Mouse (Mus musculus): ENCODE data around the gene Gm42674.

Gm42674 gene

GRCm38 (mm10) chr3:90596810-90597209 is 4.9 kb upstream of the Gm42674 start:
- in situ Hi-C loops (cut with MboI; ENCODE audit: unreplicated experiment in 2 of 2): no loop called here

GRCm38 (mm10) chr3:90597736-90598135 is 4.0 kb upstream of the Gm42674 start:
- in situ Hi-C loops (cut with MboI; ENCODE audit: unreplicated experiment in 2 of 2): no loop called here

- in situ Hi-C loops (cut with MboI; ENCODE audit: unreplicated experiment in 2 of 2): no loop called here
These were observed 3.5 kb upstream of the Gm42674 start for GRCm38 (mm10) chr3:90598212-90598611.

- in situ Hi-C loops (cut with MboI; ENCODE audit: unreplicated experiment in 2 of 2): no loop called here
These were observed 2.3 kb upstream of the Gm42674 start for GRCm38 (mm10) chr3:90599401-90599800.

- in situ Hi-C loops (cut with MboI; ENCODE audit: unreplicated experiment in 2 of 2): loop anchor here in 1 of 2 experiments (25.0 kb wide), 1 partner anchor 388 kb away; the partner anchor contains the start of genes Rab13 and Rps27
These were observed 1.7 kb upstream of the Gm42674 start for GRCm38 (mm10) chr3:90600036-90600435.

GRCm38 (mm10) chr3:90600458-90601195 is 1.1 kb upstream of the Gm42674 start:
- in situ Hi-C loops (cut with MboI; ENCODE audit: unreplicated experiment in 2 of 2): loop anchor here in 1 of 2 experiments (25.0 kb wide), 1 partner anchor 388 kb away; the partner anchor contains the start of genes Rab13 and Rps27

- in situ Hi-C loops (cut with MboI; ENCODE audit: unreplicated experiment in 2 of 2): loop anchor here in 1 of 2 experiments (25.0 kb wide), 1 partner anchor 391 kb away; the partner anchor contains the start of genes Rab13 and Rps27
These were observed 1.9 kb downstream of the Gm42674 start, which contains the start of gene S100a4 for GRCm38 (mm10) chr3:90603623-90604022. Gene S100a4 (plus strand): TSS chr3:90603771.

GRCm38 (mm10) chr3:90604416-90604815 is 2.7 kb downstream of the Gm42674 start:
- in situ Hi-C loops (cut with MboI; ENCODE audit: unreplicated experiment in 2 of 2): loop anchor here in 1 of 2 experiments (25.0 kb wide), 1 partner anchor 392 kb away; the partner anchor contains the start of genes Rab13 and Rps27

- in situ Hi-C loops (cut with MboI; ENCODE audit: unreplicated experiment in 2 of 2): loop anchor here in 1 of 2 experiments (25.0 kb wide), 1 partner anchor 393 kb away; the partner anchor contains the start of genes Rab13 and Rps27
These were observed 3.3 kb downstream of the Gm42674 start for GRCm38 (mm10) chr3:90605049-90605448.

GRCm38 (mm10) chr3:90605736-90606135 is 4.0 kb downstream of the Gm42674 start:
- in situ Hi-C loops (cut with MboI; ENCODE audit: unreplicated experiment in 2 of 2): loop anchor here in 1 of 2 experiments (25.0 kb wide), 1 partner anchor 393 kb away; the partner anchor contains the start of genes Rab13 and Rps27

- in situ Hi-C loops (cut with MboI; ENCODE audit: unreplicated experiment in 2 of 2): loop anchor here in 1 of 2 experiments (25.0 kb wide), 1 partner anchor 394 kb away; the partner anchor contains the start of genes Rab13 and Rps27
These were observed 4.5 kb downstream of the Gm42674 start for GRCm38 (mm10) chr3:90606185-90606584.

GRCm38 (mm10) chr3:90607361-90607760 is 5.7 kb downstream of the Gm42674 start:
- in situ Hi-C loops (cut with MboI; ENCODE audit: unreplicated experiment in 2 of 2): loop anchor here in 1 of 2 experiments (25.0 kb wide), 1 partner anchor 395 kb away; the partner anchor contains the start of genes Rab13 and Rps27

GRCm38 (mm10) chr3:90608223-90608622 is 6.5 kb downstream of the Gm42674 start, which contains the start of gene S100a5:
Gene S100a5 (plus strand): TSS chr3:90608523.
- in situ Hi-C loops (cut with MboI; ENCODE audit: unreplicated experiment in 2 of 2): loop anchor here in 1 of 2 experiments (25.0 kb wide), 1 partner anchor 396 kb away; the partner anchor contains the start of genes Rab13 and Rps27

- in situ Hi-C loops (cut with MboI; ENCODE audit: unreplicated experiment in 2 of 2): loop anchor here in 1 of 2 experiments (25.0 kb wide), 1 partner anchor 397 kb away; the partner anchor contains the start of genes Rab13 and Rps27
These were observed 7.4 kb downstream of the Gm42674 start for GRCm38 (mm10) chr3:90609102-90609501.

- in situ Hi-C loops (cut with MboI; ENCODE audit: unreplicated experiment in 2 of 2): loop anchor here (5.0 to 25.0 kb wide), 3 partner anchors 119 to 399 kb away; partner anchors contain the start of genes Snapin (in 2 of the 2), Rab13 (in 1 of the 2) and Rps27 (in 1 of the 2)
These were observed 9.8 kb downstream of the Gm42674 start for GRCm38 (mm10) chr3:90611494-90611893.

- in situ Hi-C loops (cut with MboI; ENCODE audit: unreplicated experiment in 2 of 2): loop anchor here (5.0 to 25.0 kb wide), 3 partner anchors 120 to 400 kb away; partner anchors contain the start of genes Snapin (in 2 of the 2), Rab13 (in 1 of the 2) and Rps27 (in 1 of the 2)
These were observed 10.4 kb downstream of the Gm42674 start for GRCm38 (mm10) chr3:90612061-90612460.

- in situ Hi-C loops (cut with MboI; ENCODE audit: unreplicated experiment in 2 of 2): loop anchor here (5.0 to 25.0 kb wide), 3 partner anchors 121 to 401 kb away; partner anchors contain the start of genes Snapin (in 2 of the 2), Rab13 (in 1 of the 2) and Rps27 (in 1 of the 2)
These were observed 11.1 kb downstream of the Gm42674 start, which contains the start of gene S100a6 for GRCm38 (mm10) chr3:90612728-90613291. Gene S100a6 (plus strand): TSS chr3:90612882.

GRCm38 (mm10) chr3:90613461-90614147 is 11.9 kb downstream of the Gm42674 start:
- in situ Hi-C loops (cut with MboI; ENCODE audit: unreplicated experiment in 2 of 2): loop anchor here (5.0 to 25.0 kb wide), 3 partner anchors 121 to 401 kb away; partner anchors contain the start of genes Snapin (in 2 of the 2), Rab13 (in 1 of the 2) and Rps27 (in 1 of the 2)

- in situ Hi-C loops (cut with MboI; ENCODE audit: unreplicated experiment in 2 of 2): loop anchor here (5.0 to 25.0 kb wide), 3 partner anchors 122 to 402 kb away; partner anchors contain the start of genes Snapin (in 2 of the 2), Rab13 (in 1 of the 2) and Rps27 (in 1 of the 2)
These were observed 12.4 kb downstream of the Gm42674 start for GRCm38 (mm10) chr3:90614148-90614530.

Data from v-Abl transformed pro-B cells (cell line).